Mouse (Mus musculus) CH12F3 (cell line): Measurements from ENCODE around the gene Ccar1.
"Not testable (repeated sequence)": the region's sequence is repeated elsewhere in the genome, so short reads cannot be mapped to it uniquely, and the experiment has no call there.

Experiments used
- in situ Hi-C: fragments of 300-500 bp; cut with MboI; formaldehyde crosslinking; loops from 2 replicates; pipeline ENCODE4 v1.14.3; 2020; ENCODE audit warnings: low sequenced_read_pairs

Ccar1 gene

DNA sequence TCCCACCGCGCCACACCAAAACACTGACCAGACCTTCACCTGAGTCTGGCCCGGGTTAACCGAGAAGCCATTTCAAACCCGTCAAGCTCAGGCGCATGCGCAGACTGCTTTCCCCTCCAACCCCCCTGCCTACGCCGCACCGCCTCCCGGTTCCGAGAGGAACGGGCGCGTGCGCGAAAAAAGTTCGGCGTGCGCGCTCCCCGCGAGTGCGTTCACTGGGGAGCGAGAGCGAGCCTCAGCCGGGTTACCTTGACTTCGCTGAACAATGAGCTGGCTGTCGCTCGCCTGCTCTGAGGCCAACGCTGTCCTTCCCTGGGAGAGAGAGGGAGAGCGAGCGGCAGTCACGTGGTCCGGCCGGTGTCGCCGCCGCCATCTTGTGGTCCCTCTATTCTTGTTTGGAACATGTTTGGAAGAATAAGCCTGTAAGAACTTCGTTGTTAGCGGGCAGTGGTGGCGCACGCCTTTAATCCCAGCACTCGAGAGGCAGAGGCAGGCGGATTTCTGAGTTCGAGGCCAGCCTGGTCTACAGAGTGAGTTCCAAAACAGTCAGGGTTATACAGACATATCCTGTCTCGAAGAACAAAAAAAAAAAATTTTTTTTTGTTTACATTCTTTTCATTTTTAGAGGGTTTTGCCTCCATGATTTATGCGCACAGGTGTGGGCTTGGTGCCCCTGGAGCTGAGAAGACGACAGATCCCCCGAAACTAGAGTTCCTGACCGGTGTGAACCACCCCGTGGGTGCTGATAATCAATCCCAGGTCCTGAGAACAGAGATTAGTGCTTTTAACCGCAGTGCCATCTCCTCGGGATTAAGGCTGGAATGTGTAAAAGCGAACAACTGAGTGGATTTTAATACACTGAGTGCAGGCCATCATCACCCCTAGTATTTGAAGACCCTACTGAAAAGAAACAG lies at the start of gene Ccar1:
TSS of gene Ccar1 (minus strand) at position 110 of the 914 bp plus-strand sequence.
- in situ Hi-C loops, result no loop called here

DNA sequence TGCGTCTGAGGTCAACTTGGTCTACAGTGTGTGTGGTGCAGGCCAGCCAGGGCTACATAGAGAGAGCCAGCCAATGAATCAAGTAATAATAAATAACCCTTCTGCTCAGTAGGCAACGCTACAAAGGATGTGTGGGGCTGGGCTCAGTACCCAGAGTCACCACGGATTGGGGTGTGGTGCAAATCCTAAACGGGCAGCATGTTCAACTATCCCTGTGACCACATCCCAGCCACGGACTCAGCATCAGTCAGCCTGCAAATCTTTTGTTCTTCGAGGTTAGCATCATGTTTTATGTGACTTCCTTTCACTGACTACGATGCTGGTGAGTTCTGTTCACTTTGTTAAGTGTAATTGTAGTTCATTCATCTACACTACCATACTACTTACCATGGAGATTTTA lies 48.6 kb upstream of the Ccar1 start:
- in situ Hi-C loops, result no loop called here

DNA sequence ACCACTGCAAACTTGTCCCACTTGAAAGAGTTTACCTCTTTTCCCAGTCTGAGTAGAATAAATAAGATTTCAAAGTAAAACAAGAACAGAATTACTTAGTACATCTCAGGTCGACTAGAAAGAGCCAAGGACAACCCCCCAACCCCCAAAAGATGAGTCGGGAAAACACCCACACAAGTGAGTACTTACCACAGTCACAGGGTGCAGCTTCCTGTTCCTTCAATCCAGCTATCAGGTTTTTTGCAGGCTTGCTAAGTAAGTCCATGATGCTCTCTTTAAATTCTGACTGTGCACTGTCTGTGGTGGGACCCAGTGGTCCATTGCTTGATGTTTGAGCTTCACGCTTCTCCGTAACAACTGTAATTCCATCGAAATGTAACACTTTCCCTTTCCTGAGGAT lies 45.9 kb upstream of the Ccar1 start:
- in situ Hi-C loops, result no loop called here

DNA sequence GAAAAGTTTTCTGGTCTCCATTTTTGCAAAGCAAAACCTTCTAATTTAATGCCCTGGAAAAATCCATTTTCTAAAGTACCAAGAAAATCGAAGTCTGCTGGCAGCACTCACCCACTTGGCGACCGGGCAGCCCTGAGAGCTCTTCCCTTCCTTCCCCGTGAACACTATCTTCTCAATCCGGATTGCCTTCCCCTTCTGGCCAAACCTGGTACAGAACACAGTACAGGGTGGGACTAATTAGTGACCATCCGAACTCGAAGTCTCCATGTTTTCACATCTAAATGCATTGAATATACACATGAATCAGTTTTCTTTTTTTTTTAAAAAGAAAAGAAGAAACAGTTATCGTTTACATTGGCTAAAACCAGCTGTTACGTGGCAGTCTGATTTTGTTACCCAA lies 40.7 kb upstream of the Ccar1 start:
- in situ Hi-C loops, result no loop called here

DNA sequence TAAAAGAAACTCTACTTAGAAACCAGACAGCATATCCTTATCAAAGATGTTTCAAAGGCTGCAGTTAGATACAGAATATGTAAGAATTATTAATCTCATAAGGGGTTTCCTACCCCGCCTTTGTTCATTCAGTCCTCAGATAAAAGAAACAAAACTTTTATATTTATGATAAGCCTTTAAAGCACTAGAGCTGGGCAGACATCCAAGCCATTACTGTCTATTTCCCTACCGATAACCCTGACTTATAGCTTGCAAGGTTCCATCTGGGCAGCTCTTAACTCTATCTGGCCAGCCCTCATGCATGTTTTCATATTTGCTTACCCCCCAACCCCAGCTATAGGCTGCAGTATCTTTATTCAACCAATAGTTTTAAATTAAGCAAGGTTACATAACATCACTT lies 39.5 kb upstream of the Ccar1 start:
- in situ Hi-C loops, result no loop called here

DNA sequence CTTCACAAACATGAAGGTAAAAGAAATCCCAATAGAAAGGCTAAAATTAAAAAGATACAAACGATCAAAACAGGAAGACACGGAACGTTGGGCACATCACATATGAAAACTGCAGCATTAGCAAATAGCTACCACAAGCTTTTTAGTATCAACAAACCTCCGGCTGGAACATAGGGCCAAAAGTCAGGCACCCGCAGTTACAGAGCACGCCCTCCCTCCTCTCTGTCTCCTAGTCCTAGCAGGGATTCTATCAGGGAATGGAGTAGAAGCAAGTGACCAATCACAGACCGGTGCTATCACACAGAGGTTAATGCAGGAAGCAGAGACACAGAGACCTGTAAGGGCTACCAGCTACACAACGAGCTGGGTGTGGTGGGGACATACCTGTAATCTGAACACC lies 32.4 kb upstream of the Ccar1 start:
- in situ Hi-C loops, result no loop called here

DNA sequence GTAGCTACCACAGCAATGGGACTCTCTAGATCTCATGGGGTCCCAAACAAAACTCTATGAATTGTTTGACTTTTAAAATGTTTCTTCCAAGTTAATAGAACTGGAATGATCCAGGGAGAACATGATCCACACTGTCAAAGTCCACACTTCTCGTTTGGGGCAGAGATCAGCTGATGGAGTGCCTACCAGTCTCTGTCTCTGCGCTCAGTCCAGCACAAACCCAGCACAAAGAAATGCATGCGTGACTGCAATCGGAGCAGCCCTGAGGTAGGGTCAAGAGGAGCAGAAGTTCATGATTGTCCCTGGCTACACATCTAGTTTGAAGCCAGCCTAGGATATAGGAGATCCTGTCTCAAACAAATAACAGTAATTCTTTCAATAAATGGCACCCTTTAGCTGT lies 31.3 kb upstream of the Ccar1 start:
- in situ Hi-C loops, result no loop called here

DNA sequence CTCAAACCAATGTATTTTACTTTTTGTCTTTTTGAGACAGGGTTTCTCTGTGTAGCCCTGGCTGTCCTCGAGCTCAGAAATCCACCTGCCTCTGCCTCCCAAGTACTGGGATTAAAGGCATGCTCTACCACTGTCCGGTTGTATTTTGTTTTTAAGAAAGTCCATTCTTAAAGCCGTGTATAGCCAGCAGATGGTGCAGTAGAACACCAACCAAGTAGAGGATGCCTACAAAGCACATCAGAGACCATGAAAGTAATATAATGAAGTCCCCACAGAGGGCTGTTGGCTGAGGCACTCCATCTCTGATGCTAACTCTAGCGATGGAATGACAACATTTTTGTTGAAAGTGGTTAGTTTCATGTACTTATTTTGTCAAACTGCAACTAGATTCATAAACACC lies 17.9 kb upstream of the Ccar1 start:
- in situ Hi-C loops, result no loop called here

DNA sequence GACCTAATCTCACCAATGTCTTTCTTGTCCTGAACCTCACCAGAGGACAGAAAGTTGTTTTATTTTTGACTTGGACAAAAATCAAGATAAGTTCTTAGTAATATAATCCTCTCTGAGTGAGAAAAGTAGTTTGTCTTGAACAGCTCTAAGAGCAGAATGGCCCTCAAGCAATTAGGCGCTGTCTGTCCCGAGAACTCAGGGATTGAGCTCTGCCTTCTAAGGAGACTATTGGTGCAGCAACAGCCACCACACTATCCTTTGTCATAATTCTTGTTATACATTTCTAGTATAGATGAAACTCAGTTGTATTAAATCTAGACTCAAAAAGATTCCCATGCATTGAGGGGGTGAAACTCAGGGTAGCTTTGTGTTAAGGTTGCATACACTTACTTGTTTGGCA lies 16.7 kb upstream of the Ccar1 start:
- in situ Hi-C loops, result no loop called here

DNA sequence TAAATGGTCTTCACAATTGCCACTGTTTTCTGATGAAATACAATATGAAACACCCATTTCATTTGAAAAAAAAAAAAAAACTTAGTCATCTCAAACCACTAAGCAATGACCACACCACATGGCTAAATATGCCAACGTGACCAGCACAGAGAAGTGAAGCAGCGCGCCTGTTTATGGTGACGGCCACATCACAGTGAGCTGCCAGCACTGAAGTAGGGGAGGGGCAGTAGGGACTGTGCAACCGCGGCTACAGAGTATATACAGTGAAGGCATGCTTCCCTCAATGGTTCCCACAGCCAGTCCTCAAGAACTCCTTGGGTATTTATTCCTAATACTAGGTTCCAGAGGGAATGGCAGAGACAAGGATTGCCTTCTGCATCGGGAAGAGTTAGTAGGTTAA lies 16.2 kb upstream of the Ccar1 start:
- in situ Hi-C loops, result no loop called here

DNA sequence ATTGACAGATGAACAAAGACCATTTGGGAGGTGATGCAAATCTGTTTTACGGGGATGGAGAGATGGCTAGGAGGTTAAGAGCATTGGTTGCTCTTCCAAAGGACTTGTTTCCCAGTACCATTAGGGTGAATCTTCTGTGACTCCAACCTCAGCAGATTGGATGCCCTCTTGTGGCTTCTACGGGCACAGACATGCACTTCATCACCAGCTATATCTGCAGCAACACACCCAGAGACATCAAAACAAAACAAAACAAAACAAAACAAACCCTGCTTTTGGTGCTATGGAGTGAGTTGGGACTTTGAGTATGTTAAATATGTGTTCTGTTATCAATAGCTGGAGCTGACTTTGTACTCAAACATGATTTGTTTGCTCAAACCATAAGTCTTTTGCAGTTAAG lies 12.0 kb upstream of the Ccar1 start:
- in situ Hi-C loops, result no loop called here

DNA sequence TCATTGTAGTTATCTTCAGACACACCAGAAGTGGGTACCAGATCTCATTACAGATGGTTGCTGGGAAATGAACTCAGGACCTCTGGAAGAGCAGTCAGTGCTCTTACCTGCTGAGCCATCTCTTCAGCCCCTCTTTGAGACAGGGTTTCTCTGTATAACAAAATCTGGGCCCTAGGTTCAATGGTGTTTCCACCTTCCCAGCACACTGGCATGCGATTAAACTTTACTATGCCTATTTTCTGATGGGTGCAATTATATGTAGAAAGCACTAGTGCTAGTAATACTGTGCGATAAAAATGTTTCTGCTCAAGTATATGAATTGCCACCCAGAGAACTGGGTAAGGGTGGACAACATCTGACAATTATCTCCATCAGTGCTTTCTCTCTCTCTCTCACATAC lies 11.2 kb upstream of the Ccar1 start:
- in situ Hi-C loops, result no loop called here

DNA sequence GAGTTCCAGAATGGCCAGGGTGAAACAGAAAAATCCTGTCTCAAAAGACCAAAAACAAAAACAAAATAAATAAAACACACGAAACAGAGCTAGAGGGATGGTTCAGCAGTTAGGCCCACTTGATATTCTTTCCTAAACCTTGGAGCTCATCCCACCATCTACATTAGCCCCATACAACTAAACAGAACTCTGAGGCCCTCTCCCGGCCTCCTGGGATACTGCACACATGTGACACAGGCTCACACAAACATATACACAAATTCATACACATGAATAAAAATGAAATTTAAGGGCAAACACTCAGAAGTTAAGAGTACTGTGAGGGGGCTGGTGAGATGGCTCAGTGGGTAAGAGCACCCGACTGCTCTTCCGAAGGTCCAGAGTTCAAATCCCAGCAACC lies 2.1 kb upstream of the Ccar1 start:
- in situ Hi-C loops, result no loop called here

DNA sequence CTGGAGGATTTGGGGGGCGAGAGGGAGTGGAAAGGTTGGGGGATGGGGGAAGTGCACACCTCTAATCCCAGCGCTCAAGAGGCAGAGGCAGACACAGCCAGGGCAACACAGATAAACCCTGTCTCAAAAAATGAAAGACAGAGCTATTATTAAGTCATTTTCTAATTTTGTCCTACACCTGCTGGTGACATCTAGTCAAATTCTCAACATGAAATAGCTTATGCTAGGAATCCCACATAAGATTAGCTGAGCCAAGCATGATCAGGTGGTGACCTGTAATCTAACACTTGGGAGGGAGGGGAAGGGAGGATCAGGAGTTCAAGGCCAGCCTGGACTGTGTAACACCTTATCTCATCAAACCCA lies 986 bp upstream of the Ccar1 start:
- in situ Hi-C loops, result no loop called here

DNA sequence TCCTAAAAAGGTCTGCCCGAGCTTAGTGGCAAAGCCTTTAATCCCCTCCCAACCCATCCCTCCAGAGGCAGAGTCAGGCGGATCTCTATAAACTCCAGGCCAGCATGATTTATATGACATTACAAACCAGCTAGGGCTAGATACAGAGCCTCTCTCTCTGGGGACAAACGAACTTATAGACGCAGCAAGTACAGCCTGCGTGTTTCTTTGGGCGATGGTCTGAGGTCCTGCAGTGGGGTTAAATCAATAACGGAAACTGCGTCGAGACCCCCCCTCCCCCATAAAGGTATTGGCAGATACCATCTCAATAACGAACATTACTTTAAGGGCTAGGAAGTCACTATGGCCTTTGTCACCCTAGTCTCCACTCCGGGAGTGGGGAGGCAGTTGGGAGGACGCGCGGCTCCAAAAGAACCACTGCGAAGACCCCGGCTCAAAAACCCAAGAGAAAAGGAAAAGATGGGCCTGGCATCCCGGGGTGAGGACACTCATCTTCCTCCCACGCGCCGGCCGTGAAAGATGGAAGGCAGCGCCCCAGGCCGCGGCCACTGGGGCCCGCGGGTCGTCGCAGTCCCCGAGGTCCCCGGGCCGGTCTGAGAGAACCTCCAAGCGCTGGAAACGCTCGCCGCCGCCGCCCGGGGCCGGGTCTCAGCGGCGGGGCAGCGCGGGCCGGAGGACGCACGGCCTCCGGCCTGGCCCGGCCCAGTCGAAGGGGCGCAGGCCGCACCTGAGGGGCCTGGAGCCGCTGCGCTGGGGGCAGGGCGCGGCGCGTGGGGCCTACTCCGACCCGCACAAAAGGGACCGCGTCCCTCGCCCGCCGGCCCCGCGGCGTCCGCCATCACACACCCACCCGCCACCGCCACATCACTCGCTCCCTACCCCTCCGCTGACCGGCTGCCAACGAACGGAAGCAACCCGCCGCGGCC lies 572 bp downstream of the Ccar1 start:
- in situ Hi-C loops, result no loop called here

DNA sequence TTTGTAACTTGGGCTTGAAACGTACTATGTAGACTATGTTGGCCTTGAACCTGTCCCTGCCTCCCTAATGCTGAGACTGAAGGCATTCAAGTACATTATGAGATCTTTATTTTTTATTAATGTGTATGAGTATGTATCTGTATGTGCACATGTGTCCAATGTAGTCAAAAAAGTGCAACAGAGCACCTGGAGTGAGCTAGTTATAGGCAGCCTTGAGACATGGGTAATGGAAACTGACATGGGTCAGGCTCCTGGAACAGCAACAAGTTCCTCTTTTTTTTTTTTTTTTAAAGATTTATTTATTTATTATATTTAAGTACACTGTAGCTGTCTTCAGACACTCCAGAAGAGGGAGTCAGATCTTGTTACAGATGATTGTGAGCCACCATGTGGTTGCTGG lies 10.3 kb downstream of the Ccar1 start:
- in situ Hi-C loops, result not testable (repeated sequence)

DNA sequence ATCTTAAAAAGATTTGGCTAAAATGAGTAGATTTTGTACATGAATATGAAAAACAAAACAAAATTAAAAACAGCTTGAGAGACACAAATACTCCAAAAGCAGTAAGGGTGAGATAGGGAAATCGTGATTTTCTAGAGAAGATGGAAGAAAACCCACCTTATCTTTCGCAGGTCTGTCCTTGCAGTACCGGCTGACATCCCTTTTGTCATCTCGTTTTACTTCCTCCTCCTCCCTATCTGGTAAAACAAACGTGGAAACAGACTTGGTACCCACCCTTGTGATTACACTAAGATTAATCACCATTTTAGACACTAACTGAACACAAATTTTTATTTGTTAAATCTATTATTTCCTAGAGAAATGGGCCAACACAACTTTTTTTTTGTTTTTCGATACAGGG lies 41.3 kb downstream of the Ccar1 start:
- in situ Hi-C loops, result no loop called here

DNA sequence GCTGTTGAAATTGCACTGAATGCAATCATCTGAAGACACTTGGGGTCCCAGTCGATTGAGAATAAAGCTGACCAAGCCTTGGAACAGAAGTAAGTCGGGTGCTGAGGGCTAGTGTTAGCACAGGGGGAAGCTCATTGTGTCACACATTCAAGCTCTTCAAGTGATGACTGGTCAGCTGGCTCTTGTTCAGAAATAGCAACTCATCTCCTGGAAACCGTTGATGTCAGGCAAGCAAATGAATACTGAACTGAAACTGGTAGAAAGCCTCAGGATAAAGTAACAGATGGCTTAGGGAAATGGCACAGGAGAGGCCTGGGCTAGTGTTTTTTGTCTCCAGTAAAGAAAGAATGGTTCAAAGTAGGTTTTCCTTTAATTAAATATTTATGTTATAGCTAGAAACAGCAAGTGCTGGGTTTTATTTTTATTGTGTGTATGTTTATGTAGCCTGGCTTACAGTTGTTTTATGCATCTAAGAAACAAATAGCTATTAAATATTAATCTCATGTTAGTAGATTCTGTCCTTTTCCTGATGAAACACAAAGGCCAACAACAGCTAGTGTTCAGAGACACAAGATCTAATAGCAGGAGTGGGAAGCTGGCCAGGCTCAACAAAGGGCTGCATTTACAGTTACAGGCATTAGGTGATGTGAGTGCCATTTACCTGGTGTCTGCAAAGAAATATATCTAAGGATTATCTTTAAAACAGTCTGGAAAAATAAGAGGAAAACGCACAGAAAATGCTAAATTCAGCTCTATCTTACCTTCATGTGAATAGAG lies 51.9 kb downstream of the Ccar1 start:
- in situ Hi-C loops, result no loop called here

DNA sequence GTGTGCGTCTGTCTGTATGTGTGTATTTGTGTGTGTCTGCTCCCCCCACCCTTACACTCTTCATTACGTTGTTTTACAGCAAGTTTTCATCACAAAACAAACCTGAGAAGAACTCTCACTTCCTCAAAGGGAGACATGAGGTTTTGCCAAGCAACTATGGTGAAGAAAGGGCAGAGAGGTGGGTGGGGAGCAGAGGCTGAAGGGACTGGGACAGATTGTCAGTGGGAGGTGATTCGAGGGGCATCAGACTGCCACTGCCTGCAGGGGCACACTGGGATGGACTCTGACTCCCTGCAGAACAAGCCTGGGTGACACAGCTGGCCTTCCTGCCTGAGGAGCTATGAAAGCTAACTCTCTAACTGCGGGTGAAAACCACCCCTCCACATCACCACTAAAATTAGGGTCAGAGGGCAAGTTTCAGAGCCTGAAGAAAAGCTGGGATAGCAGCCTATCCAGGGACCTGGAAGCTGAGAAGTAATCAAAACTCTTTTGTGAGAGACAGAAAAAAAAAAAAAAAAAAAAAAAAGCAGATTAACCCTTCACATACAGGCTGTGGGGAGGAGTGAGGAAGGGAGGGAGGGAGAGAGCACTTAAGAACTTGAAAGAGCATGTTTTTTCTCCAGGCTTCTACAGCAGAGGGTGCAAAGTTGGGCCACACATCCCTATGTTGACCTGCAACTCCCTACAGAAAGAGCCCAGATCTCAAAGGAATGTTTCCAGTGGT lies 55.0 kb downstream of the Ccar1 start:
- in situ Hi-C loops, result no loop called here

DNA sequence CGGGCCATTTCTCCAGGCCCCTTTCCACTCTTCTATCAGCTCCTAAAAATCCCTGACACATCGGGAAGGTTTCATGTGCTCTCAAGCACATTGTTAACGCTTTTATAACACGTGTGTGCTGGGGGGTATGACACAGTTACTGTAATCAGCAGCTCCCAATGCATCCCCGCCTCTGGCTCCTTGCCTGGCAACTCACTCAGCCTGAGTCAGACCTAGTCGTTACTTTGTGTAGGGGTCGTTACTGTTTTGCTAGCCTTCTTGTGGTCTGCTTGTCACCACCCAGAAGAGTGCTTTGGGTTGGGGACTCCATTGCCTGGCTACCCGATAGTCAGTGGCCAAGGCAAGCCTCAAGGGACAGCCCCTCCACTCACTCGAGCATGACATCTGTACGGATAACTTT lies 61.3 kb downstream of the Ccar1 start:
- in situ Hi-C loops, result no loop called here
